Mouse (Mus musculus) bone marrow, adult 2 months (tissue): ENCODE measurements at regions not wholly inside any gene's neighbourhood (a gene's known extent, or its start where the extent isn't known, plus 50 kb on each side); places are given as distances from the start of the nearest gene placed in this dataset.

Experiments used
- H3K27ac ChIP-seq: fragments of 200-500 bp; 2 replicates; pipeline ENCODE4 v1.5.1; 2012; ENCODE audit warnings: low read depth, mild to moderate bottlenecking, control low read depth, inconsistent platforms, low read length; ENCODE audit not compliant: control insufficient read depth, poor library complexity, insufficient read depth
- H3K4me1 ChIP-seq: fragments of 200-500 bp; 2 replicates; pipeline ENCODE4 v1.6.1; 2011; ENCODE audit warnings: low read length; ENCODE audit not compliant: control insufficient read depth, insufficient read depth
- H3K4me3 ChIP-seq: fragments of 200-500 bp; replicated peaks from 2 replicates; pipeline ENCODE3; 2011; ENCODE audit warnings: mild to moderate bottlenecking, low read depth, low read length, control low read depth; ENCODE audit not compliant: control insufficient read depth
- CTCF ChIP-seq: fragments of 200-500 bp; IDR thresholded peaks from 2 replicates; pipeline ENCODE4 v1.5.1; 2011; ENCODE audit warnings: low read length, control low read depth; ENCODE audit not compliant: control insufficient read depth, insufficient read depth
- POLR2A ChIP-seq: fragments of 200-500 bp; IDR thresholded peaks from 2 replicates; pipeline ENCODE4 v1.6.1; 2011; ENCODE audit warnings: low read depth, mild to moderate bottlenecking, control low read depth, low read length, borderline replicate concordance; ENCODE audit not compliant: control insufficient read depth
- WGBS: fragments of 180-500 bp; shearing (Covaris S2); methylation state at CpG from one replicate; pipeline ENCODE4 v1.1.7; 2018; 5-methylcytosine and 5-hydroxymethylcytosine counted together

GRCm38 (mm10) chr13:3723458-3724143 is 80.5 kb downstream of the Calml3 start:
- Histone ChIP-seq H3K4me1 (peaks cover 1% of the 10 kb centered on the region; the same call in 1 of the 2 replicates), H3K4me3 (no peak overlapping the region), H3K27ac (no peak overlapping the region)
- TF ChIP-seq POLR2A (no peak), CTCF (no peak)
- 80% methylated on average over 5 of the region's 5 CpGs for WGBS

DNA sequence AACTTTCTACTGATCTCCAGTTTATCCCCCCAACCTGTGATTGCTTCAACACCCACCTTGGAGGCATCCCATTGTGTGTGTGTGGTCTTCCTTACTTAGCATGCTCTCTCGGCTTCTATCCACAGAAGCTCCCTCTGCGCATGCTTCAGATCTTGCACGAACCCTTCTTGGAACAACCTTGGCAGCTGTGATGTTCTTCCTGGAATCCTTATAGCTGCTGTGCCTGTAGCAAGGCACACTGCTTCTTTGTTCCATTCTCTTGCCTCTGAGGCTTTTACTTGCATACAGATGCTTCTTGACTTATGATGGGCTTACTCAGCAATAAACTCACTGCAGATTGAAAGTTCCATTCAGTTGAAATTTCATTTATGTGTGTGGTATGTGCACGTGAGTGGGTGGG is 81.2 kb downstream of the Asb13 start:
- H3K4me3 ChIP-seq = no peak overlapping the region
- 82% methylated on average over 4 of the region's 4 CpGs for WGBS
- H3K27ac ChIP-seq = no peak overlapping the region
- no peaks in the 10 kb centered on the region for H3K4me1 ChIP-seq
- TF ChIP-seq CTCF = no peak
- TF ChIP-seq POLR2A = no peak

- TF ChIP-seq POLR2A (no peak), CTCF (no peak)
- Histone ChIP-seq H3K27ac (no peak overlapping the region), H3K4me1 (no peaks in the 10 kb centered on the region), H3K4me3 (no peak overlapping the region)
- 82% methylated on average over 19 of the region's 19 CpGs for WGBS
These were observed 78.8 kb downstream of the Asb13 start for GRCm38 (mm10) chr13:3712497-3713160.

- TF ChIP-seq POLR2A = no peak
- no peak for TF ChIP-seq CTCF
- H3K27ac ChIP-seq = no peak overlapping the region
- WGBS = 56% methylated on average over 3 of the region's 3 CpGs
- H3K4me3 ChIP-seq = no peak overlapping the region
- H3K4me1 ChIP-seq = no peaks in the 10 kb centered on the region
These were observed 78.3 kb downstream of the Asb13 start for GRCm38 (mm10) chr13:3712088-3712487.

DNA sequence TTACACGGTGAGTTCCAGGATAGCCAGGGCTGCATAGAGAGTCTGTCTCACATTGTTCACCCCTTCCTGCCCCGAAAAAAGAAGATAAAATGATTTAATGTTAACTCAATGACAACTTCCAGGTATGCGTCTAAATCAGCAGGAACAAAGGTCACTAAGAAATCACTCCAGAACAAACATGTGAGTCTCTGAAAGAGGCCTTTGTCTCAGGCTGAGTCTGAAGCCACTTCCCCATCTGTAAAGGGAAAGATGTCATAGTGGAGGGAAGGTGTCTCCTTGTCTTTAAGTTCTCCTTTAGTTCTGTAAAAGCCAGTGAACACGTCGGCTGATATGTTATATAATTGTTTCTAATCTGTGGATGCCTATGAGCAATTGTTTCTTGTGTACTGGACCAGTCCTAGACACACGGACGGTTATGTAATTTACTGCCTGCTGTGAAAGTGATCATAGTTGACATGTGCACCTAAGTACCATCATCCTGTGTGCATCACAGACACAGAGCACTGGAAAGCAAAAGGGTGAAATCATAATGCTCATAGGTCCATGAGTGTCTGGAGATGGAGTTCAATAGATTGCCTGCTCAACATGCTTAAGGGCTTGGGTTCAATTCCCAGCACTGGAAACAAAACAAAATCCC is 76.3 kb downstream of the Asb13 start:
- no peak overlapping the region for H3K27ac ChIP-seq
- TF ChIP-seq POLR2A = no peak
- TF ChIP-seq CTCF = no peak
- no peaks in the 10 kb centered on the region for H3K4me1 ChIP-seq
- H3K4me3 ChIP-seq = no peak overlapping the region
- 52% methylated on average over 7 of the region's 7 CpGs for WGBS

DNA sequence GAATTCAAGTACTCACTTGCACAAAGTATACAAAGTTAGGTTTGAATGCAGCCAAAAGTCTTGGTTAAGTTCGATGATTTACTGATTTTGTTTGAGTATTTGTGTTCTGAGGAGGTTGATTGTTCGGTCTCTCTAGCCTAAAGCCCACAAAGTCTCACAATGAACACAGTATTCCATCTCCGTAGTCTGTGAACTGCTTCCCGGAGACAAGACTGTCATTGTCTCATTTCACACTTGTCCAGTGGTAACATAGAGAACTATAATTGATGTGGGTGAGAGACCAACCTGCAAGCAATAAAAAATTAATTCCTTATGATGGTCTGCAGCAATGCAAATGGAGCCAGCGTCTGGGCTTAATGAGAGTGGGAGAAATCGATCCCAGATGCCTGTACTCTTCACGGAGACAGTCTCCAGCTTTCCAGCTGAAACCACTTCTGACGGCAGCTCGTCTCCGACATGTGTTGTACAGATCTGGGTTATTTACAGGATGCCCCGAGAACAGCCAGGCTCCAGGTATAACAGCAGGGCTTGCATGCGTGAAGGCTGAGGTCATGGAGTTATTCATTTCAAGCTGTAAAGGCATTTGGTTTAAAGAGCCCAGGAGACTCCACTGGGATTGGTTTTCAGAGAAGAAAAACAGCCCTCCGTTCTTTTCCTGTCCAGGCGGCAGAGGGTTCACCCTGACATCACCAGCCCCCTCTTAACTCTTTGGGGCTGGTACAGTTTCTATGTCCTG is 75.2 kb downstream of the Asb13 start:
- Histone ChIP-seq H3K27ac (no peak overlapping the region), H3K4me3 (no peak overlapping the region), H3K4me1 (no peaks in the 10 kb centered on the region)
- TF ChIP-seq POLR2A = no peak
- TF ChIP-seq CTCF = no peak
- WGBS = 84% methylated on average over 14 of the region's 14 CpGs
